Mouse (Mus musculus): ENCODE measurements around the gene Ap1s3. TPM values are rescaled to one million over a fixed set of nuclear protein-coding genes. Genes with fewer than 3 reads are reported as not detected.

Ap1s3 gene
- total and polyA plus RNA-seq, 2 experiments = 0.92 to 2.3 TPM

GRCm38 (mm10) chr1:79697382-79697781 is 25.6 kb upstream of the Ap1s3 start:
- no peak overlapping the region for H3K4me3 ChIP-seq (ENCODE audit: insufficient read depth, low read depth, low read length)
- no peaks in the 10 kb centered on the region for H3K27me3 ChIP-seq (ENCODE audit: control insufficient read depth, insufficient read depth, low read length)
- no peak for TF ChIP-seq CTCF (IDR thresholded peaks at IDR 0.05; ENCODE audit: low read depth, low read length)
- no peak for TF ChIP-seq POLR2A (IDR thresholded peaks at IDR 0.05; ENCODE audit: extremely low read depth, insufficient read depth, low read length)
- WGBS = 16% methylated on average over 9 of the region's 9 CpGs
- no peaks in the 10 kb centered on the region for H3K79me2 ChIP-seq (ENCODE audit: control insufficient read depth, insufficient read depth, low read length)
- H3K9ac ChIP-seq (ENCODE audit: low read depth, low read length) = no peak overlapping the region
- 0 out of 2 replicates have a peak, but pooled peaks cover 1% of the 10 kb centered on the region for H3K36me3 ChIP-seq (ENCODE audit: control insufficient read depth, insufficient read depth, low read length)
- peak; percentile 57 for DNase-seq (ENCODE audit: extremely low read depth, low read depth, low spot score)
- H3K27ac ChIP-seq (replicated peaks; ENCODE audit: insufficient read depth, low read depth, low read length) = no peak overlapping the region
- peaks cover 4% of the 10 kb centered on the region; the same call in 1 of the 2 replicates for H3K4me1 ChIP-seq (ENCODE audit: control insufficient read depth, insufficient read depth, low read length)

GRCm38 (mm10) chr1:79696933-79697332 is 25.2 kb upstream of the Ap1s3 start:
- TF ChIP-seq POLR2A (IDR thresholded peaks at IDR 0.05; ENCODE audit: extremely low read depth, insufficient read depth, low read length) = no peak
- TF ChIP-seq CTCF (IDR thresholded peaks at IDR 0.05; ENCODE audit: low read depth, low read length) = no peak

GRCm38 (mm10) chr1:79692482-79692881 is 20.7 kb upstream of the Ap1s3 start:
- 85% methylated on average over 3 of the region's 3 CpGs for WGBS
- no peak for TF ChIP-seq POLR2A (IDR thresholded peaks at IDR 0.05; ENCODE audit: extremely low read depth, insufficient read depth, low read length)
- TF ChIP-seq CTCF (IDR thresholded peaks at IDR 0.05; ENCODE audit: low read depth, low read length) = no peak

More at GRCm38 (mm10) chr1:79696933-79697332, 25.2 kb upstream of the Ap1s3 start:
- DNase-seq (ENCODE audit: extremely low read depth, low read depth, low spot score) = no peak
- H3K4me3 ChIP-seq (ENCODE audit: insufficient read depth, low read depth, low read length) = no peak overlapping the region
- no peaks in the 10 kb centered on the region for H3K27me3 ChIP-seq (ENCODE audit: control insufficient read depth, insufficient read depth, low read length)
- H3K36me3 ChIP-seq (ENCODE audit: control insufficient read depth, insufficient read depth, low read length) = 0 out of 2 replicates have a peak, but pooled peaks cover 1% of the 10 kb centered on the region
- no peak overlapping the region for H3K27ac ChIP-seq (replicated peaks; ENCODE audit: insufficient read depth, low read depth, low read length)
- 56% methylated on average over 5 of the region's 5 CpGs for WGBS
- no peak overlapping the region for H3K9ac ChIP-seq (ENCODE audit: low read depth, low read length)
- H3K4me1 ChIP-seq (ENCODE audit: control insufficient read depth, insufficient read depth, low read length) = peaks cover 4% of the 10 kb centered on the region; the same call in 1 of the 2 replicates
- H3K79me2 ChIP-seq (ENCODE audit: control insufficient read depth, insufficient read depth, low read length) = no peaks in the 10 kb centered on the region

GRCm38 (mm10) chr1:79687254-79687653 is 15.5 kb upstream of the Ap1s3 start:
- Histone ChIP-seq H3K36me3 (ENCODE audit: control insufficient read depth, insufficient read depth, low read length) (no peaks in the 10 kb centered on the region), H3K79me2 (ENCODE audit: control insufficient read depth, insufficient read depth, low read length) (no peaks in the 10 kb centered on the region), H3K27me3 (ENCODE audit: control insufficient read depth, insufficient read depth, low read length) (no peaks in the 10 kb centered on the region), H3K4me3 (ENCODE audit: insufficient read depth, low read depth, low read length) (no peak overlapping the region), H3K27ac (replicated peaks; ENCODE audit: insufficient read depth, low read depth, low read length) (no peak overlapping the region), H3K4me1 (ENCODE audit: control insufficient read depth, insufficient read depth, low read length) (no peaks in the 10 kb centered on the region), H3K9ac (ENCODE audit: low read depth, low read length) (no peak overlapping the region)
- no peak for TF ChIP-seq POLR2A (IDR thresholded peaks at IDR 0.05; ENCODE audit: extremely low read depth, insufficient read depth, low read length)
- DNase-seq (ENCODE audit: extremely low read depth, low read depth, low spot score) = no peak
- WGBS = 54% methylated on average over 1 of the region's 1 CpGs

More at GRCm38 (mm10) chr1:79692482-79692881, 20.7 kb upstream of the Ap1s3 start:
- DNase-seq (ENCODE audit: extremely low read depth, low read depth, low spot score) = no peak
- H3K79me2 ChIP-seq (ENCODE audit: control insufficient read depth, insufficient read depth, low read length) = no peaks in the 10 kb centered on the region
- no peak overlapping the region for H3K4me3 ChIP-seq (ENCODE audit: insufficient read depth, low read depth, low read length)
- no peak overlapping the region for H3K9ac ChIP-seq (ENCODE audit: low read depth, low read length)
- no peaks in the 10 kb centered on the region for H3K36me3 ChIP-seq (ENCODE audit: control insufficient read depth, insufficient read depth, low read length)
- H3K27ac ChIP-seq (replicated peaks; ENCODE audit: insufficient read depth, low read depth, low read length) = no peak overlapping the region
- peaks cover 3% of the 10 kb centered on the region; the same call in 1 of the 2 replicates for H3K4me1 ChIP-seq (ENCODE audit: control insufficient read depth, insufficient read depth, low read length)
- no peaks in the 10 kb centered on the region for H3K27me3 ChIP-seq (ENCODE audit: control insufficient read depth, insufficient read depth, low read length)

GRCm38 (mm10) chr1:79684027-79684426 is 12.3 kb upstream of the Ap1s3 start:
- H3K4me3 ChIP-seq (ENCODE audit: insufficient read depth, low read depth, low read length) = no peak overlapping the region
- no peaks in the 10 kb centered on the region for H3K27me3 ChIP-seq (ENCODE audit: control insufficient read depth, insufficient read depth, low read length)
- no peak overlapping the region for H3K9ac ChIP-seq (ENCODE audit: low read depth, low read length)
- no peaks in the 10 kb centered on the region for H3K4me1 ChIP-seq (ENCODE audit: control insufficient read depth, insufficient read depth, low read length)
- H3K79me2 ChIP-seq (ENCODE audit: control insufficient read depth, insufficient read depth, low read length) = no peaks in the 10 kb centered on the region
- no peak overlapping the region for H3K27ac ChIP-seq (replicated peaks; ENCODE audit: insufficient read depth, low read depth, low read length)
- no peak for TF ChIP-seq CTCF (IDR thresholded peaks at IDR 0.05; ENCODE audit: low read depth, low read length)
- TF ChIP-seq POLR2A (IDR thresholded peaks at IDR 0.05; ENCODE audit: extremely low read depth, insufficient read depth, low read length) = no peak
- H3K36me3 ChIP-seq (ENCODE audit: control insufficient read depth, insufficient read depth, low read length) = no peaks in the 10 kb centered on the region
- DNase-seq (ENCODE audit: extremely low read depth, low read depth, low spot score) = no peak

- DNase-seq (ENCODE audit: extremely low read depth, low read depth, low spot score) = peak; percentile 21
- no peaks in the 10 kb centered on the region for H3K36me3 ChIP-seq (ENCODE audit: control insufficient read depth, insufficient read depth, low read length)
- TF ChIP-seq POLR2A (IDR thresholded peaks at IDR 0.05; ENCODE audit: extremely low read depth, insufficient read depth, low read length) (no peak), CTCF (IDR thresholded peaks at IDR 0.05; ENCODE audit: low read depth, low read length) (peak; percentile 54)
- H3K27ac ChIP-seq (replicated peaks; ENCODE audit: insufficient read depth, low read depth, low read length) = no peak overlapping the region
- H3K4me1 ChIP-seq (ENCODE audit: control insufficient read depth, insufficient read depth, low read length) = no peaks in the 10 kb centered on the region
- no peaks in the 10 kb centered on the region for H3K79me2 ChIP-seq (ENCODE audit: control insufficient read depth, insufficient read depth, low read length)
- no peak overlapping the region for H3K9ac ChIP-seq (ENCODE audit: low read depth, low read length)
- WGBS = 13% methylated on average over 5 of the region's 5 CpGs
- no peaks in the 10 kb centered on the region for H3K27me3 ChIP-seq (ENCODE audit: control insufficient read depth, insufficient read depth, low read length)
- no peak overlapping the region for H3K4me3 ChIP-seq (ENCODE audit: insufficient read depth, low read depth, low read length)
These were observed 11.2 kb upstream of the Ap1s3 start for GRCm38 (mm10) chr1:79682936-79683335.
